Mouse (Mus musculus): ENCODE measurements at regions not wholly inside any gene's neighbourhood (a gene's known extent, or its start where the extent isn't known, plus 50 kb on each side); places are given as distances from the start of the nearest gene placed in this dataset.

DNA sequence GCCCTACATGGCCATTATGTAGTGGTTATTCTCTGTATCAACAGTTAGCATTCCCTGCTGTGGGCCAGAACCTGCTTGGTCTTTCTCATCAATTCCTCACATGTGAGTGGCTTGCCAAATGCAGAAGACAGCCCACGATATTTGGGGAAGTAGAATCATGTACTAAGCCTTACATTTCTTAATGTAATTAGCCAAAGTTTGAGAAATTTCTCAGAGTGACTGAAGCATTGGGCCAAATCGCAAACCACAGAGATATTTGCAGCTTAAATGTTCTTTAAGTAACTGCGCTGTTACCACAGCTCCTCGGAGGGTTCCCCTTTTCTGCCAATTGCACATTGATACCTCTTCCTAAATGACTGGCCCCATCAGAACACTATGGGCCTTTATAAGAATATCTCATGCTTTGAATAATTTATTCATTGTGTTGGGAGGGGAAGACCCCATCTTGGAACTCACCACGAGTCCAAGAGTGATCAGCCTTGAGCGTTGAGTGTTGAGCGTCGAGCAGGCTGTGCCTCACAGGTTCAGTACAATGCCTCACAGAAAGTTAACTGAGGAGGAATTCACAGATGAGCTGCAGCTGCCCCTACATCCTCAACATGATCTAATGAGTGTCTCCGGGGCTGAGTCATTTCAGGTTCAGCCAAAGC, 251.7 kb downstream of the Hlx start:
- DNase-seq (ENCODE audit: inconsistent age in 2 of 2, low spot score in 1 of 2): no peak

DNA sequence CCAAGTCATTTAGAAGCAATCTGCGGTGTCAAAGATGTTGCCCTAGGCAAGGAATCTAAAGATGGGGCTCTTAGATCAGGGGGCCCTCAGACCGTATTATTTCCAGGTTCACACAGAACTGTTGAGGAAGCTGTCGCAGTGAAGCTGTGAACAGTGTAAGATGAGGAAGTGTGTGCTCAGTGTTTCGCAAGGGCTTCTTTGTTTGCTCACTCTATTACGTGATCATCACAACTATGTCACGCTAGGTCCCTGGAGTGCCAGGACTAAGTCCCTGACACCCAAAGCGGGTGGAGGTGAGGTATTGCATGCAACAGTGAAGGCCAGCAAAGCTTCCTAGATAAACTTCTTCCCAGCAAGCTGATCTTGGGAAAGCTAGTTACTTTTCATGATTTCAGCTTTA, 254.4 kb downstream of the Hlx start:
- peak in 1 of 2 experiments; percentile 40 for DNase-seq (ENCODE audit: inconsistent age in 2 of 2, low spot score in 1 of 2)

DNA sequence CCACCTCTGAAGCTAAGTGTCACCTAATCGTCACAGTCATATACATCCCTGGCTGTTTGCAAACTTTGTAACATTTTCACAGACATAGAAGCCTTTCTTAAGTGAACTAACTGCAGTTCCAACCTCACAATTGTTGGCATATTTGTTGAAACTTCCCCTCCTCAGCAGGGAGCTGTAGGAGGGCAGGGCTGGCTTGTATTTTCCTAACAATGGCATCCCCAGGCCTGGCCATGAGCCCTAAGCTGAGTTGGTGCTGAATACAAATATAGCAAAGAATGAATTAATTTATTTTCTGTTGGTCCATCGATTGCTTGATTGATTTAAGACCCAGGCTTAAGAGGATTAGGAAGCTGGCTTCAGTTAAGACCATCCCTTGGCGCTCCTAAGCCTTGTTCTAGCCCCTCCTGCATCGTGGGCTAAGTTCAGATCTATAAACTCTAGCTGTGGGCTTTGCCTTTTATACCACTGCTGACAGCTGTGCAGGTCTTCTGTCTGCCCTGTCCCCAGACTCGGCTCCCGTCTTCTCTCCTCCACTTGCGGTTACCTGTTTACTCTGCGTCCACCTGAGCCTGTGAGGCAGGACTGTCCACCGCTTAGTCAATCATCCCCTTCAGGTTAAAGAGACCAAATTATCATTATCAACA, 269.8 kb downstream of the Hlx start:
- DNase-seq (ENCODE audit: inconsistent age in 2 of 2, low spot score in 1 of 2): no peak

DNA sequence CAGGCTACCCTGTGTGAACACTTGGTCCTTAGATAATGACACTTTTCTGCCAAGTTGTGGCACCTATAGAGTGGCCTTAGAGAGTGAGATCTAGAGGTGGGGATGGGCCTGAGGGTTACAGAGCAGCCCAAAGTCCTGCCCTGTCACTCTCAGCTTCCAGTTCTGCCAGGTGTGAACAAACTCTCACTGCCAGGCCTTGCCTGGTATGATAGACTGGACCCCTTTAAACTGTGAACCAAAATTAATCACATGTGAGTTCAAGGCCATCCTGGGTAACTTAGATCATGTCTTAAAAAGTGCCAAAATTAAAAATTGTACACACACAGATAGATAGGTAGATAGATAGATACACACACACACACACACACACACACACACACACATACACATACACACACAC, 271.0 kb downstream of the Hlx start:
- no peak for DNase-seq (ENCODE audit: inconsistent age in 2 of 2, low spot score in 1 of 2)

DNA sequence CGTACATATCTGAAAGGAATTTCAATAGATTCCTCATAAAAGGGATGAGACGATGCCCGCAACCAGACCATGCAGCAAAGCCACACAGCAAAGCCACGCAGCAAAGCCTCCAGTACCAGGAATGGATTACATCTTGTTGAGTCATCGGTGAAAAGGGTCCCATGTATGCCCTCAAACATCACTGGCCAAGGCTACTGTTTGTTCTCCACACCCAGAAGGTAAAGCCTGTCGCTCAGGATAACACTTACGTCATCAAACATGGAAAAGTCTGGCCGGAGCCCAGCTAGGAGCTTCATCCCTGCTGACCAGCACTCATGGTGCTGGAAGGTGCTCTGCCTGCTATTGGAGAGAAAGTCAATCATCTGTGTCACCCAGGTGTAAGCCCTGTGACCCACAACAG, 275.7 kb downstream of the Hlx start:
- no peak for DNase-seq (ENCODE audit: inconsistent age in 2 of 2, low spot score in 1 of 2)

DNA sequence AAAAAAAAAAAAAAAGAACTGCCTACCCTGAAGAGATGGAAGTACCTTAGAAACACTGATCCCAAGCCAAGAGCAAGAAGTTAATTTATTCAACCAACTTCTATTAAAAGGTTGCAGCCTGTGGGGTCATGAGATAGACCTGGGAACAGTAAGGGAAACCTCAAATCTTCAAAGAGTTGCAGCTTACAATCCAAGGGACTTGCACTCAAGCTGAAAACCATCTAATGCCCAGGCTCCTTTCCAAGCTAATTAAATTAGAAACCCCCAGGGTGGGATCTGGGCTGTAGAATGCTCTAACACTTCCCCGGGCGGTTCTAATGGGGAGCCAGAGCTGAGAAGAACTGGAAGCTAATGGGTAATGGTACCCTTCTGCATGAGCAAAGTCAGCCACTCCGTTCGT, 278.0 kb downstream of the Hlx start:
- no peak for DNase-seq (ENCODE audit: inconsistent age in 2 of 2, low spot score in 1 of 2)

DNA sequence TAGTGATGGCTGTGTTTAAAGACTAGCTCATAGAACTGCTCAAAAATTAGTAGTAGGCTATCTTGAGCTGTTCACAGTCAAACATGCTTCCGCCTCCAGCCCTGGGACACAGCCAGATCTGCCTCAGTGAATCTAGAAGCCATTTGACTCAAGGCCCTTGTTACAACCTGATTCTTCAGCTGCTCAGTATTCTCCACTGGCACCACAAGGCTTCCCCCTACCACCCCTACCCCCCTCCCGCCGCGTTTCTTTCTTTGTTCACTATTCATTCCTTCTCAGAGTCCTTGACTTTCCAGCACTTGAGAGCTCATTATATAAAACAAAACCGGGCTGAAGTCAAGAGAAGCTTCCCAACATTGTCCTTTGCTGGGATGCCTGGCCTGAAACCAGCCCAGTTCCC, 278.7 kb downstream of the Hlx start:
- DNase-seq (ENCODE audit: inconsistent age in 2 of 2, low spot score in 1 of 2): no peak

DNA sequence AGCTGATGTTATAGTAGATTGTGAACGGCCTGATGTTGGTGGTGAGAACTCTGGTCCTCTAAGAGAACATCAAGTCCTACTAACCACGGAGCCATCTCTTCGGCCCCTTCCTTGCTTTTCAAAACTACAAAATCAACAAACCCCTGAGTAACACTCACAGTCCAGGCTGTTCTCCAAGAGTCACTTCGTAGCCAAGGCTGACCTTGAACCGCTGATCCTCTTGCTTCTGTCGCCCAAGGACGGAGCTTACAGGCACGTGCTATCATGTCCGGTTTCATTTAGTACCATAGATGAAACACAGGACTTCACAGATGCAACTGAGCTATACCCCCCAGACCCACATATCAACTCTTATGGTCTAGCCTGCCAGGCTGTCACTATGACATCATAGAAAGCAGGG, 279.4 kb downstream of the Hlx start:
- DNase-seq (ENCODE audit: inconsistent age in 2 of 2, low spot score in 1 of 2): peak; percentile 51 to 68

DNA sequence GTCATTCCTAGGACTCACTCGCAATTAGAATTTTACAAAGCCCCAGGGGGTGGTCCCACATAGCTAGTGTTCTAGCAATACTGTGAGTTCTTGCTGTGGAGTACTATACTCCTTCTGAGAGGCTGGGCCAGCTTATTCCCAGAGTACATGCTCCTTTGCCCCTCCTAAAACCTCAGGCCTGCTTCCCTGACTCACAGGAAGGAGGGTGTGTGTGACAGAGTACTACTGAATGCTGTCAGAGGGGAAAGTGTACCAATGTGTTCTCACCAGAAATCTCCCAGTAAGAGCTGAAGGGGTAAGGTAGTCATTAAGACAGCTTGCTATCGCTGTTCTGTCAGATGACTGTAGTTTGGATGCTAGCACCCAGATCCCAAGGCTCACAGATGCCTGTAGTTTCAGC, 280.7 kb downstream of the Hlx start:
- no peak for DNase-seq (ENCODE audit: inconsistent age in 2 of 2, low spot score in 1 of 2)

DNA sequence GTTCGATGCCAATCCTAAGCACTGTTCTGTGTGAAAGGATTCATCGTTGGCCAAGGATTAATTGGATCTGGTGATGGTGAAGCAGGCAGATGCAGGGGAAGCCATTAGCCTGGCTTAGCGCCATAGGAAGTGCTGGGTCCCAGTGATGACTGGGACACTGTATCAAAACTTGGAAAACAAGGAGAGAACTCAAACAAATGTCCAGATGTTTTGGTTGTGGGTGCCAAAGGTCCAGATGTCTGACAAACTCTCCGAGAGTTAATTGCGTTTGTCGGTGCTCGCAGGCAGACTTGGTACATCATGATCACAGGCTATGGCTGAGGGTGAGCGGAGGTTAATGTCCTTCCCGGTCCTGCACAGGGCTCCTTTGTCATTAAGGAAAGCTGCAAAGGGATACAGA, 283.4 kb downstream of the Hlx start:
- no peak for DNase-seq (ENCODE audit: inconsistent age in 2 of 2, low spot score in 1 of 2)

DNA sequence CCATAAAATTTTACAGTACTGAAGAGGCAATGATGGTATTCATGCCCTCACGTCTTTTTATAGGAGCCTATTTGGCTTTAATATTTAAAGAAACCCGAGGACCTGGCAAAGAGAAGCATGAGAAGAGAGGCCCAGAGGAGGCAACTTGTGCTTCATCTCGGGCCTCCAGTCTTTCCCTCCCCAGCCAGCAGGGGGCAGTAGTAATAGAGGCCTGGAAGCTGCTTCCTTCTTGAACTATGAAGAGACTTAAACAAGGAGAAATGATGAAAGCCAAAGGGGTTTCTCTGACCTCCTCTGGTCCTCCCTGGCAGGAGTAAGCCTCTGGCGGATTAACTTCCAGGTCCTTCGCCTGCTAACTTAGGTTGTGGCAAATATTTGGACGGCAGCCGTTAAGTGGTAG, 284.5 kb downstream of the Hlx start:
- peak; percentile 75 to 93 for DNase-seq (ENCODE audit: inconsistent age in 2 of 2, low spot score in 1 of 2)

DNA sequence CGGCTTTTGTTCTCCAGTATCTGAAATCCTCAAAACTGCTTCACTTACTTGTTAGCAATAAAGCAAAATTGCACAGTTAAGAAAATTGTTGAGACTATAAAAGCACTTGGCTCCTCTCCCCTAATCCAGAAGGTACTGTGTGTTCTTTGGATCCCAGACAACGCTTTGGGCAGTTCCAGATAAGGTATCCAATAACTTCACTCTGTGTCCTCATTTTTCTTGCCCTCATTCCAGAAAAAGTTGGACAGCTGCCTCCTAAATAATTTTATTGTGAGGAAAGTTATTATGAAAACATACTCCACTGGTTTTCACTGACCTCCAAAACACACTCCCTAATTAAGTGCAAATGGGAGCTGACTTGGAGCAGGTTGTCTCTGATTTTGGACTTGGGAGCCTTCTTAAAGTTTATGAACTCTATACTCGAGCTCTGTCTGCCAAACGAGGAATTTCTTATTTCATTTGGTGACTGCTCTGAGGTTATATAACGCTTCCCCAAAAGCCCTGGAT, 285.2 kb downstream of the Hlx start:
- peak; percentile 28 to 57 for DNase-seq (ENCODE audit: inconsistent age in 2 of 2, low spot score in 1 of 2)

DNA sequence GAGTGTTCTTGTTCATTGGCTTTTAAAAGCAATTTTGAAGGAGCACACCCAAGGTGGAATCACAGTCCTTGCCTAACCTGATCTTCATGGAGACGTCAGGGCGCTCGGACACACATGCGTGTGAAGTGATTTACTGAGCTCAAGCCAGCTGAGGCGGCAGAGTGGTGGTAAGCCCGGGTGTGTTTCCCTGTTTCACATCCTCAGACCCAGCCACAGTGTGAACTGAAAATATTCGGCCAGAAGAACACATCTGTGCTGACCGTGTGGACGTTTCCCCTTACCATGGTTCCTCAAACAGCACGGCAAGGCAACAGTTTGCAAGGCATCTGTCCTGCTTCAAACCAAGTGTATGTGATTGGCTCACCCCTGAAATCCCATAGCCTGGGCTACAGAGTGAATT, 288.2 kb downstream of the Hlx start:
- peak in 1 of 2 experiments; percentile 16 for DNase-seq (ENCODE audit: inconsistent age in 2 of 2, low spot score in 1 of 2)

DNA sequence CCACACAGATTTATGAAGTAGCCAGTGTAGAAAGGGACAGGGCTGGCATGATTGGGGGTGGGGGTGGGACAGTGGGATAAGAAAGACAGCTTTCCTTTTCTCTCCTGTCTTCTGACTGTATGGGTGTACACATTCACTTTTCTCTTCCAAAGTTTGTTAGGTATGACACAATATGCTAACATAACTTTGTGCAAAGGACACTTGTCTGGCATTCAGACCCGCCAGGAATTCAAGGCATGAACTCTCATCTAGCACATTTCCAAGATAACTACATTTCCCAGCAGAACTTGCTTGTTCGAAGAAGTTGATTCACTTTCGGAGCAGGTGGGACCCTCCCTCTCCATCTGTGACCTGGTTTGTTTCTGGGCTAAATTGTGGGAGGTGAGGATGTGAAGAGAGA, 289.7 kb downstream of the Hlx start:
- DNase-seq (ENCODE audit: inconsistent age in 2 of 2, low spot score in 1 of 2): no peak

DNA sequence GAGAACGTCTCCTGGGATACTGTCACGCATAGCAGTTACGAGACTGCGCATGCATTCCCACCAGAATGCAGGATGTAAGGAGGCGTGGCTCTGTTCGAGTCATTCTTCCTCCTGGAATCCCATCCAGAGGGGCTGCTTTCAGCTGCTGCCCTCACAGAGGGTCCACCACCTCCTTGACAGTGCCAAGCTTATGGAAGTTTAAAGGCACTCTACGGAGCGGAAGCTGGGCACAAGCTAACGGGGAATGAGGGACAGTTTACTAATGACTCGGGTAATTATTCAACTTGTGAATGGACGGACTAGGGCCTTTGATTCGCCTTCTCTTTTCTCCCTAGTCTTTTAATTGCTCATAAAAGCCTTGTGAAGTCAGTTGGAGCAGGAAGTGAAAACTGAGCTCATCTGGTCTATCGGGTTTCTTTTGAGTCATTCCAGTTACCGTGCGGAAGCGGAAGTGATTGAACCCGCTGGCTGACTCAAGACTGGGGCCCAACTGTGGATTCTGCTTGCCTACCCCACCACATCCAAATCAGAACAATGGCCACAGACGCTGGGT, 291.3 kb downstream of the Hlx start:
- peak in 1 of 2 experiments; percentile 58 for DNase-seq (ENCODE audit: inconsistent age in 2 of 2, low spot score in 1 of 2)

DNA sequence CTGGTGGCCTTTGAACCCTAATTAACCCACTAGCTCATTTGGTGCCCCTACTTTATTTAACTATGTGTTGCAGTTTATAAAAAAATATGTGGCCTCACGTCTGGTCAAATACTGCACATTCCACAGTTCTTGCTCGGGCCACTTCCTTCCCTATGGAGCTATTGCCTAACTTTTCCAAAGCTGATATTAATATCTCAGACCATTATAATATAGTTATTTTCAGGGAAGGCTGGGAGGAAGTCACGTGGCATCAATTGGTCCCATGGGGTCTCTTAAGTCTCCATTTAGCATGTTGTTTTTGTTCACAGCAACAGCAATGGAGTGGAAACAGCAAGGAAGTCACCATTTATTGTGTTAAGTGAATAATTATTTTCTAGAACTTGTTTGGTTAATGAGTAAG, 292.9 kb downstream of the Hlx start:
- no peak for DNase-seq (ENCODE audit: inconsistent age in 2 of 2, low spot score in 1 of 2)

DNA sequence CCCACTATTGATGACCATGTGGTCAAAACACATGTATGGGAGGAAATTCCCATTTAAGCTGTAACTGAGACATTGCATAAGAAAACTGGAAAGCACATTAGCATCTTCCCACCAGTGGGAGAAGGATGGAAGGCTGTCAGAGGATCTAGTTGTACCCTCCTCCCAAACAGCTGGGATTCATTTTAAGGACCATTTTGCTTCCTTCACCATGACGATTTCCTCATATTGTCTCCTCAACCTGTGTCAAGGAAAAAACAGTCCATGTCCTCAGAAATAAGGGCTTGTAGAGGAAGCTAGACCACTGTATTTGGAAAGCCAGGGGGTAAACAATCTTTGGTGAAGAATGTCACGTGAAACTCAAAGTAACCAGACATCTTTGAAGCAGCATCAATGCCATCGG, 296.0 kb downstream of the Hlx start:
- DNase-seq (ENCODE audit: inconsistent age in 2 of 2, low spot score in 1 of 2): no peak

DNA sequence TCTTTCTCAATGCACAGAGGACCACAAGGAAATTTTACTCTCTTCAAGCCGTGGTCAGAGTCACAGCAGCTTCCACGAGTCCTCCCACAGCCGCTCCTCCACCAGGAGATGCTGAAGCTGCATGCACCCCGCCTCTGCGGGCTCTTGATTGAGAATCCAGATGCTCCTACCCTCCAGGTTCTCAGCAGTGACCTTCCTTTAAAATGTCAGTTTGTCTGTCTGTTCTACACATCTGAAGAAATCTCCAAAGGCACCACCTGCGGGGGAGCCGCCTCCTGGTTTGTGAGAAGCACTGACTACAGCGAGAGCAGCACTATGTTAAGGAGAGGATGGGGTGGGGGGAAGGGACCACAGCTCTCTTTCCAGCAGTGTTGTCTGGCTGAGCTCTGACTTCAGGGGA, 303.8 kb downstream of the Hlx start:
- no peak for DNase-seq (ENCODE audit: inconsistent age in 2 of 2, low spot score in 1 of 2)

DNA sequence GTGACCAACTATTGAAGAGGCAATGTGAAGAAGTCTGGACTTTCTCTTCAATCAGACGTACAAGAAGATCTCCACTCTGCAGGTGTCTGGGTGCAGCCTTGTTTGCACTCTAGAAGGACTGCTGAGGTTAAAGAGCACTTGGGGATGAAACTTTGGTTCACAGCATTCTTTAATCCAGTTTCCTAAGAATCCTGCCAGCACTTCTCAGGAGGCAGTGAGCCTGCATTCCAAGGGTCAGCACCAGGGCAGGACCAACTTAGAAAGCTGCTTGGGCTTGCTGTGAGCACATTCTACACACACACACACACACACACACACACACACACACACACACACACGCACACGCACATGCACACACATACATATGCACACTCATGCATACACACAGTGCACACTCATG, 304.4 kb downstream of the Hlx start:
- no peak for DNase-seq (ENCODE audit: inconsistent age in 2 of 2, low spot score in 1 of 2)

DNA sequence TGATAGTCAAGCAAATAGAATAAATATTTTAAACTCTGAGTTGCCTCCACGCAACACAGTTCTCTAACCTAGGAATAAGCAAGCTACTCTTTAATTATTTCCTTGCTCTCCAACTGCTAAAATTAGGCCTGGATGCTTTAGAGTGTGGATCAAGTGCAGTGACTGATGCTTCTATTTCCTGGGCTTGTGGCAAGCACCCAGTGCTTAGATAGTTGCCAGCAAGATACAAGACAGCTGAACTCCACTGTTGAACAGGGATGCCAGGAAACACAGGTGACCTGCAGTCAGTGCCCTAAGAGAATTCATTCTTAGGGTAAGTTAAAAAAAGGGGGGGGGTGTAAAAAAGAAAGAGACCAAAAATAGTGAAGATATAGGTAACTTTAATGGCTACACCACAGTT, 306.7 kb downstream of the Hlx start:
- no peak for DNase-seq (ENCODE audit: inconsistent age in 2 of 2, low spot score in 1 of 2)

DNA sequence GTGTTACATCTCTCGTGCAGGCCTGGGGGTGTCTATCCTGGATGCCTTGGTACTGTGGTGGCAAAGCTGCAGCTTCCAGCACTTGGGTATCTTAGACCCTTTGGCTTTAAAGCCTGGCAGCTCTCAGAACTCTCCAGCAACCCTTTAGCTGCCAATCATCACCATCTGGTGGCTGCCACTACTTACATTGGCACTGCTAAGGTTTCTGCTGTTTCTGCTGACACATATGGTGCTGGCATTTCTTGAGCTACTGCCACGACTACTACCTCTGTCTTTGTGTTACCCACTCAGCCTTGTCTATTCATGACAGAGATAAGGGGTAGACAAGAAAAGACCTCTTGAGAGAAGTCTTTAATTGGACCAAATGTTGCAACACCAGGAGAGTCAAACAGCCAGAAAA, 308.4 kb downstream of the Hlx start:
- DNase-seq (ENCODE audit: inconsistent age in 2 of 2, low spot score in 1 of 2): no peak

DNA sequence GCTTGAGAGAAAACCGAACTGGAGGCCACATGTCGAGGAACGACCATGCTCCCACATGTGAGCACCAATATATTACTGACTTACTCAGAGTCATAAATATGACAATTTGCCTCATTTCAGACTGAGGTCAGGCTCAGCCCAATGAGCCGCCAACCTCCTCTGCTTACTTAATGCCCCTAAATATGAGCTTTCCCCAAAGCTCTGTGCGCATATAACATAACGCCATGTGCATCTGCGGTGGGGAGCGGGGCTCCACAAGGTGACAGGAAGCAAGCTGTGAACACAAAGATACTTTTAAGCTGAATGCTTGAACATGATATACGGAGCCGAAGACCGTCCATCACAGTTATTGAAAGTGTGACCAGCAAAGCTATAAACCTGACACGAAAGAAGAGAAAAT, 319.8 kb downstream of the Hlx start:
- DNase-seq (ENCODE audit: inconsistent age in 2 of 2, low spot score in 1 of 2): no peak

DNA sequence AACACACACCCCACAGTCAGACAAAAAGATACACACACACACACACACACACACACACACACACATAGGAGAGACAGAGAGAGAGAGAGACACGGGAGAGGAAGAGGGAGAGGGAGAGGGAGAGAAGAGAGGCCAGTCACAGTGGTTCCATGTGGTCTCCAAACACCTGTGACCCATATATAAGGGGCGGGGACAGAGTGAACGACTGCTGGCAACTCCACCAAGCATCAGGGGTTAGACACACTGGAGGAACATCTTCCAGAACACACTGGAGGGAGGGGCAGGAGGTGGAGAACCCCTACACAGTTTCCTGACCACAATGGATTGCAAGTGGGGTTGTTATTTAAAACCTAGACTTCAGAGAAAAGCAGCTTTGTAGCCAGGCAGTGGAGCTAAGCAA, 321.4 kb downstream of the Hlx start:
- DNase-seq (ENCODE audit: inconsistent age in 2 of 2, low spot score in 1 of 2): no peak
